Mouse (Mus musculus) lung, postnatal 4 days (tissue): Measurements from ENCODE around the gene Faf1.
"Not testable (repeated sequence)": the region's sequence is repeated elsewhere in the genome, so short reads cannot be mapped to it uniquely, and the experiment has no call there.

Source experiments
- DNase-seq, 2 experiments: peaks; one replicate each; pipeline ENCODE4 v3.0.0; 2021

The Faf1 gene

GRCm38 (mm10) chr4:109665982-109666460, 10.4 kb upstream of the Faf1 start:
- peak; percentile 67 to 71 for DNase-seq

- DNase-seq, result peak; percentile 92 to 96
Measured at GRCm38 (mm10) chr4:109666461-109667269, 9.7 kb upstream of the Faf1 start, which contains the start of gene Cdkn2c. TSS of gene Cdkn2c (minus strand) at chr4:109667189.

GRCm38 (mm10) chr4:109667518-109667917, 8.9 kb upstream of the Faf1 start:
- DNase-seq, result no peak

GRCm38 (mm10) chr4:109670213-109670612, 6.2 kb upstream of the Faf1 start:
- no peak for DNase-seq

GRCm38 (mm10) chr4:109671941-109672340, 4.4 kb upstream of the Faf1 start:
- DNase-seq, result no peak

GRCm38 (mm10) chr4:109674097-109674496, 2.3 kb upstream of the Faf1 start:
- no peak for DNase-seq

- DNase-seq, result no peak
Measured at GRCm38 (mm10) chr4:109677221-109677620, 833 bp downstream of the Faf1 start.

- no peak for DNase-seq
Measured at GRCm38 (mm10) chr4:109683561-109683960, 7.2 kb downstream of the Faf1 start.

- DNase-seq, result no peak
Measured at GRCm38 (mm10) chr4:109692674-109693073, 16.3 kb downstream of the Faf1 start.

- not testable (repeated sequence) for DNase-seq
Measured at GRCm38 (mm10) chr4:109700727-109701126, 24.3 kb downstream of the Faf1 start.

- DNase-seq, result no peak
Measured at GRCm38 (mm10) chr4:109703568-109703967, 27.2 kb downstream of the Faf1 start.

- DNase-seq, result no peak
Measured at GRCm38 (mm10) chr4:109705349-109705748, 29.0 kb downstream of the Faf1 start.

- no peak for DNase-seq
Measured at GRCm38 (mm10) chr4:109719281-109719680, 42.9 kb downstream of the Faf1 start.

- DNase-seq, result peak in 1 of 2 experiments; percentile 26
Measured at GRCm38 (mm10) chr4:109729281-109729680, 52.9 kb downstream of the Faf1 start.

GRCm38 (mm10) chr4:109735754-109736153, 59.4 kb downstream of the Faf1 start:
- peak; percentile 63 to 82 for DNase-seq

- DNase-seq, result no peak
Measured at GRCm38 (mm10) chr4:109743984-109744383, 67.6 kb downstream of the Faf1 start.

- DNase-seq, result peak in 1 of 2 experiments; percentile 37
Measured at GRCm38 (mm10) chr4:109759031-109759430, 82.6 kb downstream of the Faf1 start.

- no peak for DNase-seq
Measured at GRCm38 (mm10) chr4:109759901-109760300, 83.5 kb downstream of the Faf1 start.

- DNase-seq, result no peak
Measured at GRCm38 (mm10) chr4:109760501-109760900, 84.1 kb downstream of the Faf1 start.

GRCm38 (mm10) chr4:109762768-109763501, 86.5 kb downstream of the Faf1 start:
- no peak for DNase-seq

- DNase-seq, result no peak
Measured at GRCm38 (mm10) chr4:109769071-109769470, 92.7 kb downstream of the Faf1 start.

GRCm38 (mm10) chr4:109782577-109783114, 106.3 kb downstream of the Faf1 start:
- DNase-seq, result no peak

- DNase-seq, result no peak
Measured at GRCm38 (mm10) chr4:109789347-109790001, 113.1 kb downstream of the Faf1 start.
